Mouse (Mus musculus): Measurements from ENCODE around the gene Otub1. TPM values are rescaled to one million over a fixed set of nuclear protein-coding genes. Genes with fewer than 3 reads are reported as not detected.

Gene Otub1
- polyA plus RNA-seq, 1 experiment from 2014 or later = 220 TPM

DNA sequence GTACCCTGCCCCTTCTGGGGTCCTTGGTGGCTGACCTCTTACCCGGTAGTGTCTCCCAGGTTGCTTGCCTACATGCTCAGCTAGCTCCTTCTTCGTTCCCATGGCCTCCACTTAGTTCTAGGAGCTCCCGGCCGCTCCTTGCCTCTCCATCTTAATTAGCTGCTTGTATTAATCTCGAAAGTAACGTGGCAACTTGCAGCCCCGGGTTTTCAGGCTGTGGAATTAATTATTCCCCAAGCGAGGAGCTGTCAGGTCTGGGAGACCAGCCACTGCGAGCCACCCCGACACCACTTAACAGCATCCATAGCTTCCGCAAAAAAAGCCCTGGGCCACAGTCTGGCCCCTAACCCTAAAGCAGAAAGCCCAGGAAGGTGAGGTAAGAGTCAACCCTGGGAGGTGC is 22.7 kb downstream of the Otub1 start:
- Histone ChIP-seq H3K4me3 (replicated peaks) (no peak overlapping the region), H3K9me3 (no peaks in the 10 kb centered on the region), H3K27me3 (peaks cover 69% of the 10 kb centered on the region), H3K9ac (no peak overlapping the region), H3K4me2 (no peak overlapping the region), H3K27ac (0 out of 2 replicates have a peak overlapping the region, but pooled peaks have one; percentile 27), H3K4me1 (peaks cover 70% of the 10 kb centered on the region), H3K36me3 (replicated peaks) (no peaks in the 10 kb centered on the region)
- WGBS = 30% methylated on average over 11 of the region's 11 CpGs
- ATAC-seq (ENCODE audit: low FRiP score) = no peak

DNA sequence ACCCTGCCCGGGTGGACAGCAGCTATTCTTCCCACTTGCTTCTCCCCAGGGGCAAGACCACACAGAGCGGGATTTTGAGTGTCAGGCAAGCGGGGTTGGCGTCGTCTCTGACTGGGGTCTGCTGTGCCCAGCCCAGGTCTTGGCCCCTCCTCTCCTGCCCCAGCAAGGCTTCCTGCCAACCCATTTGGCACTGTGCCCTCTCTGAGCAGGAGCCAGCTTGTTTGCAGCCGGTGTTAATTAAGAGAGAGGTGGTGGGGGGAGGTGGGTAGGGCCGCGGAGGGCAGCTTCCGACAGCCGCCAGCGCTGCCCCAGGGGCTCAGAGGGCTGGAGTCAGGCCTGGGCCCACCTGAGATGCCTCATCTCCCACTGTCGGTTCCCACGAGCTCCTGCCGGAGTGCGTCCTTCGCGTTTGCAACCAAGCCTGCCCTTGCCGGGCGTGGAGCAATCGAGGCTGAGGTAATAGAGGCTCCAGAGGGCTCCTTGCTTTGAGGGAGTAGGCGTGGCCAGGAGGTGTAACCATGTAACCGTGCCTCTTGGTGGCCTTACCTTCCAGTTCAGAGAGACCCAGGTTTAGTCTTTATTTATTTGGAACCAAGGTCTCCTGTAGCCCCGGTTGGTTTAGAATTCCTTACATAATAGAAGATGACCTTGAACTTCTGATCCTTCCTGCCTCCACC is 23.7 kb downstream of the Otub1 start:
- Histone ChIP-seq H3K27ac (peak overlapping the region; percentile 15; the same call in 1 of the 2 replicates), H3K4me2 (peak overlapping the region; percentile 31), H3K36me3 (replicated peaks) (no peaks in the 10 kb centered on the region), H3K27me3 (peaks cover 65% of the 10 kb centered on the region), H3K9me3 (no peaks in the 10 kb centered on the region), H3K4me1 (peaks cover 80% of the 10 kb centered on the region), H3K9ac (peak overlapping the region; percentile 9; the same call in 1 of the 2 replicates), H3K4me3 (replicated peaks) (no peak overlapping the region)
- peak; percentile 82 for ATAC-seq (ENCODE audit: low FRiP score)
- 5% methylated on average over 23 of the region's 23 CpGs for WGBS

DNA sequence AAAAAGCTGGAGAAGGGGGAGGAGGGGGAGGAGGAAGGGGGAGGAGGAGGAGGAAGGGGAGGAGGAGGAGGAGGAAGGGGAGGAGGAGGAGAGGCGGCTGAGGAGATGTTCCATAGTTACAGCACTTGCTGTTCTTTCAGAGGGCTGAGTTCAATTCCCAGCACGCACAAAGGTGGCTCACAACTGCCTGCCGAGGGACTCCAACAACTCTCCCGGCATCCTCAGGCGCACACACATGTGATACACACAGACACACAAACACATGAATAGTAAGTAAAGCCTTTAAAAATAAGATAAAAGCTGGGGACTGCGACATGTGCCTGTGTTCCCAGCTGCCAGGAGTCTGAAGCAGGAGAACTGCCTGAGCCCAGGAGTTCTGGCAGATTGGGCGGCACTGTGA is 24.6 kb downstream of the Otub1 start:
- 59% methylated on average over 7 of the region's 7 CpGs for WGBS
- ATAC-seq (ENCODE audit: low FRiP score) = no peak
- H3K9ac ChIP-seq = no peak overlapping the region
- H3K27me3 ChIP-seq = peaks cover 57% of the 10 kb centered on the region
- H3K4me3 ChIP-seq (replicated peaks) = no peak overlapping the region
- H3K36me3 ChIP-seq (replicated peaks) = no peaks in the 10 kb centered on the region
- H3K4me2 ChIP-seq = no peak overlapping the region
- peaks cover 86% of the 10 kb centered on the region for H3K4me1 ChIP-seq
- H3K9me3 ChIP-seq = no peaks in the 10 kb centered on the region
- 0 out of 2 replicates have a peak overlapping the region, but pooled peaks have one; percentile 21 for H3K27ac ChIP-seq

DNA sequence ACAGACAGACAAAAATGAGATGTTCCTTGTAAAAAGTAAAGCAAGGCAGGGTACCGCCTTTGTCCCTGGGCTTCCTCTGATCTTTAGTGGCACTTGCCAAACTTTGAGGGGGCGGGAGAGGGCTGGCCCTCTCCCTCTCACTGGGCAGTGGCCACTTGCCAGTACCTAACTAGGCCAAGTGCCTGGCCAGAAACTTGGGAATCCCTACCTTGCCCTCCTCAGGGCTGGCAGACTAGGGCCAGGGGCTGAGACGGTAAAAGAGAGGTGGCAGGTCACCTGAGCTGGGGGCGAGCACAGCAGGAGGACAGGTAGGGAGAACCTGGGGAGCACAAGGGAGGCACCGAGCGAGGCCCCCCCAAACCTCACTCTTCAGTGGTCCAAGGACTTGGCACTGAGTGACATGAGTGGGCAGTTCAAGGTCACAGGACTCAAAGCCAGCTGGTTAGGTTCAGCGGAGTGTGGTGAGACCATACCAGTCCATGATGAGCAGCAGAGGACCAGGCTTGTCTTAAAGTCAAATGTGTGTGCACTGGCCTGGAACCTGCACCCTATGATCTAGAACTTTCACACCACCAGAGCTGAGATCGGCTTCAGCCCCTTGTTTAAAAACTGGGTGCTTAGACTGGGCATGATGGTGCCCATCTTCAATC is 25.2 kb downstream of the Otub1 start:
- H3K27ac ChIP-seq = no peak overlapping the region
- WGBS = 84% methylated on average over 8 of the region's 8 CpGs
- peaks cover 53% of the 10 kb centered on the region for H3K27me3 ChIP-seq
- H3K9me3 ChIP-seq = no peaks in the 10 kb centered on the region
- H3K4me1 ChIP-seq = peaks cover 86% of the 10 kb centered on the region
- no peak overlapping the region for H3K9ac ChIP-seq
- no peak overlapping the region for H3K4me3 ChIP-seq (replicated peaks)
- ATAC-seq (ENCODE audit: low FRiP score) = no peak
- H3K36me3 ChIP-seq (replicated peaks) = no peaks in the 10 kb centered on the region
- H3K4me2 ChIP-seq = no peak overlapping the region

DNA sequence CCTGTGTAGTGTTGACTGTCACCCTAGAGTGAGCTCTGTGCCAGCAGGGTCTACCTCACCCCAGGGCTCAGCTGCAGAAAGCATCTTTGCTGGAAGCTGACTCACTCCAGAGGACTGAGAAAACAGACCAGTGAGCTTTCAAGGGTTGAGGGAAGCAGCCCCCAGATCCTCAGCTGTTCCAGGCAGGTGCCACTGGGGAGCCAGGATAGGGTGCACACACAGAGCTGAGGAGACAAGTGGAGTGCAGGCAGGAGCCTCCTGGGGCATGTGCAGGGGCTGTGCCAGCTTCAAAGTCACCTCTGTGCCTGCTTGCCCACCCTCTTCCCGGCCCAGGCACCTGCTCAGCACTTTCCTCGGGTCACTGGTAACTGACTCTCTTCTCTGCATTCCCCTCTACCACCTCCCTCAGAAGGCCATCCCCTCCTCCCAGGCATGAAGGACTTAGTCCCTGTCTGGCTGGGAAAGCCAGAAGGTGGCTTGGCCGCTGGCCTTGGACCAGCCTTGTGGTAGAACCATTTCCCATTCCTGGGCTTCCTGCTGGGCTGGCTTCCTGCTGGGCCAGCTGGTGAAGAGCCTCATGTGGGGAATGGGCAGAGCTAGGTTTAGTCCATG is 27.2 kb downstream of the Otub1 start:
- no peaks in the 10 kb centered on the region for H3K36me3 ChIP-seq (replicated peaks)
- H3K27ac ChIP-seq = peak overlapping the region; percentile 51; the same call in 1 of the 2 replicates
- H3K9ac ChIP-seq = no peak overlapping the region
- H3K4me1 ChIP-seq = peaks cover 77% of the 10 kb centered on the region
- WGBS = 49% methylated on average over 3 of the region's 3 CpGs
- no peak overlapping the region for H3K4me2 ChIP-seq
- no peak overlapping the region for H3K4me3 ChIP-seq (replicated peaks)
- no peaks in the 10 kb centered on the region for H3K9me3 ChIP-seq
- no peak for ATAC-seq (ENCODE audit: low FRiP score)
- H3K27me3 ChIP-seq = peaks cover 38% of the 10 kb centered on the region

DNA sequence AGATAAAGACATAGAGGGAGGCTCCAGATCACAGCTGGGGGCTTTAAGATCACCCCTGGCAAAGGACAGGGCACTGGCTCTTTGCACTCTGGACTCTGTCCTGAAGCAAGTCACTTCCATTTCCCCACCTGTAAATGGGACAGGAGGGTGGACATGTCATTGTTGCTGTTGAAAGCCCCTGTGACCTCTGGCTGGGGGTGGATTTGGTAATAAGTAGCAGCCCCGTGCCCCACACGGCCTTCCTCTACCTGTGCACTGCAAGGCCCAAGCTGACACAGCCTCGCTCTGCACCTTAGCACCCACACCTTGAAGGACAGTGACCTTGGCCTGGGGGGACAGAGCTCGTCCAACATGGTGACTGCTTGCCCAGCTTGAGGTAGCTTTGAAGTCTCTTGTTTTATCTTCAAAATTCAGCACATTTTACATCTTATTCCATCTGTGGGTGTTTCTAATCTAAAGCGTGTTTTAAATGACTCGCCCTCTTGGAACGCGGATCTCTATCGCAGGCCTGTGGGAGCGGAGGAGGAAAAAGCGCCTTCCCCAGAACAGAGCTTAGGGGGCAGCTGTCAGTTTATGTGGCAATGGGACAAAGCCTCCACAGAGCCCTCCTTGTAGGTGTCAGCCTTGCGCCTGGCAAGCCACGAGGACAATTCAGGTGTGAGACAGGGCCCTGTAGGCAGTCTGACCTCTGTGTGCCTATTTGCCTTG is 28.2 kb downstream of the Otub1 start:
- H3K27ac ChIP-seq = peak overlapping the region; percentile 51; the same call in 1 of the 2 replicates

DNA sequence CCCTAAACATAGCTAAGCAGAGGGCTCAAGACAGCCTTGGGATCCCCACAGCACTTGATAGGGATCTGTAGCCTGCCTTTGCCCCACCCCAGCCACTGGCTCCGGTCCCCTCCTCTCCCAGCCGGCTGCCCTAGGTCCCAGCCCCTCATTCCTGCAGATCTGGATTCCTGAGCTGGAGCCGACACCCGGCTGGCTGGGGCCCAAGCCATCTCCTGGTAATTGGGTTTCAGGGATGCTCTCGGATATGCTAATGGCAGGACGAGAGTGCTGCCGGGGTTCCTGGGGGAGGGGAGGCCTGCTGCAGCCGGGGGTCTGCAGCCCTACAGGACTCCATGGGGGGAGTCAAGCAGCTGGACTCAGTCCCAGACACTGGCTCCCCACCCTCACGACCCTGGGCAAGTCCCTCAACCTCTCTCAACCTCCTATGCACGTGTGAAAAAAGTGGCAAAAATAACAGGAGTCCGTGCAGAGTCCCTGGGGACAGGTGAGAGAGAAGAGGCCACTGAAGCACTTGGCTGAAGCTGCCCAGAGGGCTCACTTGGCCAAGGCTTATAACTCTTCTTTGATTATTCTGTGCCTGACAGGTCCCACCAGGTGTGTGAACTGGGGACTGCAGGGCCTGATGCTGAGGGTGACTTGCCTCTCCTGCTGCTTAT is 29.9 kb downstream of the Otub1 start:
- H3K9ac ChIP-seq = 0 out of 2 replicates have a peak overlapping the region, but pooled peaks have one; percentile 1
- 4% methylated on average over 11 of the region's 11 CpGs for WGBS
- H3K27me3 ChIP-seq = peaks cover 19% of the 10 kb centered on the region
- H3K9me3 ChIP-seq = no peaks in the 10 kb centered on the region
- H3K4me3 ChIP-seq (replicated peaks) = no peak overlapping the region
- peaks cover 71% of the 10 kb centered on the region for H3K4me1 ChIP-seq
- peak overlapping the region; percentile 53 for H3K27ac ChIP-seq
- H3K4me2 ChIP-seq = no peak overlapping the region
- H3K36me3 ChIP-seq (replicated peaks) = no peaks in the 10 kb centered on the region
- peak; percentile 13; the same call in 1 of the 2 replicates for ATAC-seq (ENCODE audit: low FRiP score)

More for the DNA sequence above, 28.2 kb downstream of the Otub1 start:
- H3K9me3 ChIP-seq = no peaks in the 10 kb centered on the region
- peaks cover 73% of the 10 kb centered on the region for H3K4me1 ChIP-seq
- ATAC-seq (ENCODE audit: low FRiP score) = no peak
- H3K36me3 ChIP-seq (replicated peaks) = no peaks in the 10 kb centered on the region
- H3K4me3 ChIP-seq (replicated peaks) = no peak overlapping the region
- 59% methylated on average over 13 of the region's 13 CpGs for WGBS
- peaks cover 30% of the 10 kb centered on the region for H3K27me3 ChIP-seq
- H3K9ac ChIP-seq = no peak overlapping the region
- H3K4me2 ChIP-seq = no peak overlapping the region

DNA sequence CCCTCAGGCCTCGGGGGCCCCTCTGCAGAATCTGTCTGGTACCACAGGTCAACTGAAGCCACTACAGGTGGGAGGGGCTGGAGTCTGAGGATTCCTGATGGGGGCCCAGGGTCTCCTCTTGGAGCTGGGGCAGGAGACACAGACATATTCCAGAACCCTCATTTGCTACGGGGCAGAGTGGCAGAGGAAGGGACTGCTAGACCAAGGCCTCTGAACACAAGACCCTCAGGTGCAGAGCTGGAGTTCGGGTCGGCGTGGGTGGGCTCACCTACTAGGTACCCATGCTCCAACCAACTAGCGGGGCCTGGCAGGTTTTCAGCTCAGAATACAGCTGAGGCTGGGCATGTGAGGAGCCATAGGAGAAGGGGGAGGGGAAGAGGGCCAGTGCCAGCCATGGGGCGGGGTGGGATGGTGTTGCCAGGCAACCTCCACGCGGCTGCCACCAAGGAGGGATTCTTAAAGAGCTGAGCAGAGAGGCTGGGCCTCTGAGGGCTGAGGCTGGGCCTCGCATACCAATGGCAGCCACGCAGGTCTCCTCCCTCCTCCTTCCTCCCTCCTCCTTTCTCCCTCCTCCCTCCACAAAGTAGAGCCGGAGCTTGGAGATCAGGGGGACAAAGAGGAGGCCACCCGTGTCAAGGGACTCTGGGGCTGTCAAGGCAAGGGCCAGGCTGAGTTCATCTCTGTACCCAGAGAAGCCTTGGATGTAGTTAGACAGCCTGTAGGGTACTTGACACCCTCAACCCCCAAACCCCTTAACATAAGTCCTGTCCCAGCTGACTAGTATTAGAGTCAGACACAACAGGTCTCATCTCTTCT is 33.9 kb downstream of the Otub1 start:
- Histone ChIP-seq H3K9ac (peak overlapping the region; percentile 5; the same call in 1 of the 2 replicates), H3K9me3 (no peaks in the 10 kb centered on the region), H3K4me3 (replicated peaks) (no peak overlapping the region), H3K27me3 (peaks cover 24% of the 10 kb centered on the region), H3K4me2 (peak overlapping the region; percentile 41), H3K4me1 (peaks cover 46% of the 10 kb centered on the region), H3K36me3 (replicated peaks) (no peaks in the 10 kb centered on the region), H3K27ac (peak overlapping the region; percentile 87)
- peak; percentile 96 for ATAC-seq (ENCODE audit: low FRiP score)
- 6% methylated on average over 13 of the region's 13 CpGs for WGBS

DNA sequence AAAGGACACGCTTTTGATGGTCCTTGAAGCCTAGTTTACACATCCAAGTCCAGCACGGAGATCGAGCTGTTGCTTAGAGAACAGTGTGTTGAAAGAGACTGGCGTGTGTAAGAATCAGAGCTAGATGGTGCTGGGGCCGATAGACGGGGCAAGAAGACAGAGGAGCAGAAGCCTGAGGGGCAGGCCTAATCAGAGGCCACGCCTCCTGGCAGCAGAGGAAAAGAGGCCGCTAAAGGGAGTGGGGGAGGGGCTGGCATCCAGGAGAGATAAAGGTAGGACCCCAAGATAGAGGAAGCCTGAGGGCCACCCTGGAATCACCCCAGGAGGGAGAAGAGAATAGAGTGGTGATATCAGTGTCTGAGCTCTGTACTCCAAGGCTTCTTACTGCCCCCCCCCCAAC is 34.7 kb downstream of the Otub1 start:
- Histone ChIP-seq H3K27ac (peak overlapping the region; percentile 87), H3K9me3 (no peaks in the 10 kb centered on the region), H3K4me1 (peaks cover 46% of the 10 kb centered on the region), H3K9ac (no peak overlapping the region; the same call in 1 of the 2 replicates), H3K27me3 (peaks cover 32% of the 10 kb centered on the region), H3K4me3 (replicated peaks) (no peak overlapping the region), H3K36me3 (replicated peaks) (no peaks in the 10 kb centered on the region), H3K4me2 (peak overlapping the region; percentile 41; the same call in 1 of the 2 replicates)
- 7% methylated on average over 8 of the region's 8 CpGs for WGBS
- peak; percentile 19; the same call in 1 of the 2 replicates for ATAC-seq (ENCODE audit: low FRiP score)

DNA sequence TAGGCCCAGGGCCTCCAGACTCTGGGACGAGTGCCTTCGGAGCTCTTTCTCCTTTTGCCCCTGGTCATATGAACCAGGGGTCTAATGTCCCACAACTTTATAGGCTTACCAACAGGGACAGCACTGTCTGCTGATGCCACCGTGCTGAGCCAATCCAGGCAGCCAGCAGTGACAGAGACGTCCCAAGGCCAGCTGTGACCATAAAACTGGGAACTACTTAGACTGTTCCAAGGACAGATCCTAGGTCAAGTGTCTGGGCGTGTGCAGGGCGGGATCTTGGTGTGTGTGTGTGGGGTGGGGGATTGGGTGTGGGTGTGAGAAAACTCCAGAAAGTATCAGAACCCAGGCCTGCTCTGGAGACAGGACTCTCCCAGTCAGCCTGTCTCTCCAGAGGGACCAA is 35.2 kb downstream of the Otub1 start:
- Histone ChIP-seq H3K4me3 (replicated peaks) (no peak overlapping the region), H3K27me3 (peaks cover 36% of the 10 kb centered on the region), H3K9ac (no peak overlapping the region), H3K27ac (0 out of 2 replicates have a peak overlapping the region, but pooled peaks have one; percentile 87), H3K9me3 (no peaks in the 10 kb centered on the region), H3K36me3 (replicated peaks) (no peaks in the 10 kb centered on the region), H3K4me2 (0 out of 2 replicates have a peak overlapping the region, but pooled peaks have one; percentile 41), H3K4me1 (peaks cover 46% of the 10 kb centered on the region)
- ATAC-seq (ENCODE audit: low FRiP score) = no peak
- 72% methylated on average over 6 of the region's 6 CpGs for WGBS

DNA sequence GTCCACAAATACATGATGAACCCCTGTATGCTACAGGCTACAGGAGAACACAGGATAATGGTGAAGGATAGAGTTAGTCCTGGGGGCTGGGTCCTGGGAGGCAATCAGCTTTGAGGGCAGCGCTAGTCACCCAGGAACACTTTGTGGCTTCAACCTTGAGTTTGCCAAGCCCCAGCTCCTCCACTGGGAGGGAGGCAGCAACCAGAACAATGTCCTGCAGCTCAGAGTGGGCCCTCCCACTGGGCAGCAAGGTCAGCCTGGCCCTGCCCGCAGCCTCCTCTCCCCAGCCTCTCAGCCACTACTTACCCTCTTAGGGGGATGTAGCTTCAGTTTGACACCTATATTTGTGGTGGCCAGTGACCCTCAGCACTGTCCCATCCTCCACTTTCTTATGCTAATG is 37.7 kb downstream of the Otub1 start:
- H3K27ac ChIP-seq = no peak overlapping the region
- no peak for ATAC-seq (ENCODE audit: low FRiP score)
- WGBS = 30% methylated on average over 2 of the region's 2 CpGs

More for the DNA sequence above, 37.7 kb downstream of the Otub1 start:
- Histone ChIP-seq H3K4me2 (no peak overlapping the region), H3K9me3 (no peaks in the 10 kb centered on the region), H3K36me3 (replicated peaks) (no peaks in the 10 kb centered on the region), H3K4me3 (replicated peaks) (no peak overlapping the region), H3K4me1 (peaks cover 62% of the 10 kb centered on the region), H3K27me3 (peaks cover 58% of the 10 kb centered on the region), H3K9ac (no peak overlapping the region)
